Mouse (Mus musculus): ENCODE measurements around the gene 1700029J07Rik.

- TF ChIP-seq ZC3H11A (IDR thresholded peaks at IDR 0.05; ENCODE audit: borderline replicate concordance, low read depth, low read length) (no peak), CHD2 (IDR thresholded peaks at IDR 0.05; ENCODE audit: low read depth, low read length) (no peak), HCFC1 (IDR thresholded peaks at IDR 0.05; ENCODE audit: borderline replicate concordance, insufficient read depth, low read length) (peak; percentile 90)
Measured at GRCm38 (mm10) chr8:45975126-45975836, at the start of gene 1700029J07Rik, which contains the start of gene Ufsp2.

Data from ES-E14 (cell line).